Mouse (Mus musculus): ENCODE measurements around the gene Ptov1.

DNA sequence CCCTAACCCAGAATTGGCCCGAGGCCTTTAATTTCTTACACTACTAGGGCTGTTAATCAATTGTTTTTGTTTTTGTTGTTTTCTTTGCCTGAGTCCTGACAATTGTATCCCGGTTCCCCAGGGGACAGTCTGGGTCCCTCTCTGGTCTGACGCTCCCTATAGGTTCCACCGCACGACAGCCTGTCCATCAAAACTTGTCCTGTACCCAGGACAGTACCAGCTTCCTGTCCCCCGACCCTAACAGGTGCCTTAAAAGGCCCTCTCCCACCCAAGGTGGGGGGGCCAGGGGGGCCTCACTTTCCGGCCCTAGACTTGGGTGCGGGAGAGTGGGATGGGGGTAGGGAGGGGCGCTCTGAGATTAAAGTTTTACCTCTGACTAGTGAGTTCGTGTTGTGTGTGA is 14.6 kb downstream of the Ptov1 start:
- TF ChIP-seq POLR2A (IDR thresholded peaks at IDR 0.05; ENCODE audit: insufficient read length, low read depth) (no peak), E2F4 (IDR thresholded peaks at IDR 0.05; ENCODE audit: insufficient read depth) (no peak), REST (IDR thresholded peaks at IDR 0.05; ENCODE audit: insufficient read depth, insufficient read length) (no peak), MAX (IDR thresholded peaks at IDR 0.05; ENCODE audit: low read depth) (no peak), MYOG (IDR thresholded peaks at IDR 0.05; ENCODE audit: control insufficient read depth in 1 of 3, insufficient read depth in 1 of 3, insufficient read length in 2 of 3, low read depth in 2 of 3) (no peak), POLR2AphosphoS2 (IDR thresholded peaks at IDR 0.05; ENCODE audit: insufficient read length, low read depth) (no peak), TCF12 (IDR thresholded peaks at IDR 0.05; ENCODE audit: insufficient read depth, poor library complexity, severe bottlenecking) (no peak), MYOD1 (IDR thresholded peaks at IDR 0.05; ENCODE audit: control insufficient read depth in 1 of 3, insufficient read length in 2 of 3, low read depth in 2 of 3) (no peak), CEBPB (IDR thresholded peaks at IDR 0.05; ENCODE audit: insufficient read depth, poor library complexity, severe bottlenecking) (no peak)

All from myocyte (in vitro differentiated cells).